Mouse (Mus musculus) large intestine, adult 2 months (tissue): ENCODE measurements around the gene Prr5. TPM values are rescaled to one million over a fixed set of nuclear protein-coding genes. Genes with fewer than 3 reads are reported as not detected.

ENCODE experiments used
- DNase-seq: peaks from one replicate; pipeline ENCODE4 v3.0.0-alpha.2; 2012; ENCODE audit warnings: low read depth, low spot score
- WGBS: fragments of 180-500 bp; shearing (Covaris S2); methylation state at CpG from one replicate; pipeline ENCODE4 v1.1.7; 2018; 5-methylcytosine and 5-hydroxymethylcytosine counted together
- polyA plus RNA-seq: library from polyadenylated mRNA; depleted of rRNA; stranded (reverse); fragments of >200 nt; gene quantifications from 2 replicates; pipeline ENCODE4 v1.2.3, GENCODE M21; 2012

Gene Prr5
- polyA plus RNA-seq, 1 experiment, result 52.4 TPM

DNA sequence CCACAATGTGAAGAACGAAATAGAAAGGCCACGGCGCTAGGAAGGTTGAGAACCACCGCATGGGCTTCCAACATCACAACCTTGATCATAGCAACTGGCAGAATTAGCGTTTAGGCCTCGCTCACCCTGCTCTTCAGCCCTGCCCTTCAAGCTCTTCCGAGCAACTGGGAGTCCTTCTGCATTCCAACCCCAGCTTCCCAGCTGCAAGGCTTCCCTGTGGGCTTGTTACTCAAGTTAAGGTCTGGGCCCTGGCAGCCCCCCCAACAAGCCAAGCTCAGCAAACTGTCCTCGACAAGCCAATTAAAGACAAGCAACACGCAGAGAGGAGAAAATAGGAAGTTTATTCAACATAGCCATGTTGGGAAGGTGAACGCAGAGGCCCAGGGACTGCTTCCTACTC, 14.4 kb upstream of the Prr5 start:
- 63% methylated on average over 10 of the region's 10 CpGs for WGBS

GRCm38 (mm10) chr15:84656689-84657088, 12.7 kb upstream of the Prr5 start:
- no peak for DNase-seq
- 86% methylated on average over 3 of the region's 3 CpGs for WGBS

More for the DNA sequence above, 14.4 kb upstream of the Prr5 start:
- DNase-seq, result no peak

- no peak for DNase-seq
- WGBS, result 57% methylated on average over 9 of the region's 9 CpGs
Measured at GRCm38 (mm10) chr15:84657384-84658064, 11.9 kb upstream of the Prr5 start.

DNA sequence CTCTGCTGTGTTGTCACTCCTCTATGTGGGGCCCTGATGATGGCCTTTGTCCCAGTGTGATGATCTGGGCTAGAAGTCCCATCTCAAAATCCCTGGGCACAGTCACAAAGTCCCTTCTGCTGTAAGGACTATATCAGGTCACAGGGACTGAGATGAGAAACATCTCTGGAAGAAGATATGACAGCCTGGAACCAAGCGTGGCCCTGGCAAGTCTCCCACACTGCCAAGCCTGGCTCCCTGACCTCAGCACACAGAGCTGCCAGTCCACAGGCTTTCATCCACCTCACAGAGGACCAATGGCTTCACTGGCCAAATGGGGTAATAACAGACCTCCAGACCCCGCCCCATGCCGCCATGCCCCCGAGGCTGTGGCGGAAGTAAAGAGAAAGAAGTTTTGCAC, 10.8 kb upstream of the Prr5 start:
- no peak for DNase-seq
- WGBS, result 73% methylated on average over 5 of the region's 5 CpGs

DNA sequence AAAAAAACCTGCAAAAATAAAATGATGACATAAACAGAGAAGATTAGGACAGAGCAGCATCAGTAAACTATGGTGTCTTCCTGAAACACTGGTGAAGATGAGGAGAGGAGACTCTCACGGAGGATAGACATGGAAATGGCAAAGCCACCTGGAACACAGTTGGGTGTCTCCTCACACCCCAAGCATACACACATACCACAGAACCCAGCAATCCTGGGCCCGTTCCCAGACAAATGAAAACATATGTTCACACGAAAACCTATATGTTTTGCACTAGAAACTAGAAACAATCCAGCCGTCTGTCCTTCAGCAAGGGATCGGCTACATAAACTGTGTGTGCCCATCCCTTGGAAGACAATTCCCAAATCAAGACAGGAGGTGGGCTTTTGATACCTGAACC, 9.6 kb upstream of the Prr5 start:
- 85% methylated on average over 5 of the region's 5 CpGs for WGBS
- DNase-seq, result no peak

DNA sequence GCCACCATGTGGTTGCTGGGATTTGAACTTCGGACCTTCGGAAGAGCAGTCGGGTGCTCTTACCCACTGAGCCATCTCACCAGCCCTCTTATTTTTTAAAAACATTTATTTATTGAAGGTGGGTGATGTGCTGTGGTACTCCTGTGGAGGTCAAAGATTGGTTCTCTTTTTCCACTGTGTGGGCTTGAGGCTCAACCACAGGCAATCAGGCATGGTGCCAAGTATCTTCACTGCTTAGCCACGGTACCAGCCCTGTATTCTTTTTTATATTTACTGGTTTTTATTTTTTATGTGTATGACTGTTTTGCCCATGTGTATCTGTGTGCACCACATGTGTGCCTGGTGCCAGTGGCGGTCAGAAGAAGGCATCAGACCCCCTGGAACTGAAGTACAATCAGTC, 8.1 kb upstream of the Prr5 start:
- DNase-seq, result no peak
- 78% methylated on average over 5 of the region's 5 CpGs for WGBS

GRCm38 (mm10) chr15:84662952-84663684, 6.3 kb upstream of the Prr5 start:
- WGBS, result 2% methylated on average over 48 of the region's 56 CpGs
- no peak for DNase-seq

DNA sequence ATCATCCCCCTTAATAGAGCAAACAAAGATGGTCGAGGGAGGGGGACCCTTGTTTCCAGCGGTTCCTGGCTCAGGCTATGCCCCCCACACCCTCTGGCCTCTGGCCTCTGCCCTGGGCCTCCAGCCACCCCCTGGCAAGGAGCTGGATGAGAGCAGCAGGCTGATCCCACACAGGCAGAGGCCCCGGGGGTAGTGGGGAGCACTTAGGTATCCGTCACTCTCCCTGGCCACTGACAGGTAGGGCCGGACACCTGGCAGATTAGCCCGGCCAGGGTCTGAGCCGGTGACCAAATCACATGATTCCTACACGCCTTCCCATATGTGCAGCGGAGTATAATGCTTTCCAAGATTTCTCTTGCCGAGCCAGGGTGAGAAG, 5.7 kb upstream of the Prr5 start:
- 69% methylated on average over 10 of the region's 10 CpGs for WGBS
- no peak for DNase-seq

- DNase-seq, result no peak
- WGBS, result 68% methylated on average over 16 of the region's 16 CpGs
Measured at GRCm38 (mm10) chr15:84664542-84665460, 4.6 kb upstream of the Prr5 start.

DNA sequence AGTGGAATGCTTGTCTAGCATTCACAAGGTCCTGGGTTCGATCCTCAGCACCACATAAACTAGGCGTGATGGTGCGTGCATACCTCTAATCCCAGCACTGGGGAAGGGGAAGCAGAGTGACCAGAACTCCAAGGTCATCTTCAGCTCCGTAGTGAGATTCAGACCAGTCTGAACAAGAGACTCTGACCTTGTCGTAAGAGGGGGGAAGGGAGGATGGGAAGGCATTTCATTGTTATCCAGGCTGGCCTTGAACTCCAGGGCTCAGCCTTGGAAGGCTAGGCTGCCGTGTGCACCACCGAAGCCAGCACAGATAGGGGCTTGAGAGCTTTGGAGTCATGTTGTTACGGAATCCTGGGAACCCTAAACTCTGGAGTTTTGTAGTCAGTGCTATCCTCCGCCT, 3.8 kb upstream of the Prr5 start:
- no peak for DNase-seq
- WGBS, result 70% methylated on average over 9 of the region's 9 CpGs

- WGBS, result 58% methylated on average over 4 of the region's 4 CpGs
- no peak for DNase-seq
Measured at GRCm38 (mm10) chr15:84666065-84666464, 3.4 kb upstream of the Prr5 start.

GRCm38 (mm10) chr15:84667601-84668000, 1.8 kb upstream of the Prr5 start:
- WGBS, result 68% methylated on average over 6 of the region's 6 CpGs
- DNase-seq, result no peak

DNA sequence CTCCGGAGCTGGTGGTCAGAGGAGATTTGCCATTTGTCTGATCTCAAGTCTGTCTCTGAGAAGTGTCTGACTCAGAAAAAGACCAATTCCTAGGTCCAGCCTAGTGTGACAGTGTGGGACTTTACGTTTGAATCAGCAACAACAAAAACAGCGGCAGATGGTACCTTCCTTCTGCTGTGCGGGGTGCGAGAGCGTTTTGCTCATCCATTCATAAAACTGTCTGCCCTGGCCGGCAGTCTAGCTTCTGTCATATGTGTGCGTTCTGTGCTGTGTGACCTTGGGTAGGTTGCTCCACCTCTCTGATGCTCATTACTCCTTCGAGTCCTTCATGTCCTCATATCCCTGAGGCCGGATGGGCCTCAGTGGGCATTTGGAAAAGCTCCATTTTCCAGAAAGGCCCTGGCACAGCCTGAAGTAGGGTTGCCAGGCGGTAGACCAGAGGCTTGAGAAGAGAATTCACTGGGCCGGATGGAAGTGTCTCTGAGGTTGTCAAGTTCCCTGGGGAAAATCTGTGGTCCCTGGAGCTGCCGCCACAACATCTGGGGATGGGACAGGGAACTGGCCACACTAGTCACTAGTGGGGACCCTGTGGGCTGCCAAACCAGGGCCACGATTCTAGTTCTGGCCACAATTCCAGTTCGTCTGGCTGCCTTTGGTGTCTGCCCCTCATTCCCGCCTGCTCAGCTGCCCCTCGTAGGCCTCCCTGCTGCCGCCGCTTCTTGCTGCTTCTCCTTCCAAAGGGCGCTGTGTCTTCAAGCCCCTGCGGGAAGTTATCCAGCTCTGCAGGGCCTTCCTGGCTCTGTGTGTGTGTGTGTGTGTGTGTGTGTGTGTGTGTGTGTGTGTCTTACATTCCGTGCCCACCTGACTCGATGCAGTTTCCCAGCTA, 594 bp downstream of the Prr5 start:
- WGBS, result 89% methylated on average over 23 of the region's 23 CpGs

GRCm38 (mm10) chr15:84670657-84671055, 1.2 kb downstream of the Prr5 start:
- DNase-seq, result no peak
- WGBS, result 86% methylated on average over 4 of the region's 4 CpGs

More for the DNA sequence above, 594 bp downstream of the Prr5 start:
- DNase-seq, result no peak

GRCm38 (mm10) chr15:84671401-84672307, 2.2 kb downstream of the Prr5 start:
- DNase-seq, result no peak
- 50% methylated on average over 9 of the region's 9 CpGs for WGBS

DNA sequence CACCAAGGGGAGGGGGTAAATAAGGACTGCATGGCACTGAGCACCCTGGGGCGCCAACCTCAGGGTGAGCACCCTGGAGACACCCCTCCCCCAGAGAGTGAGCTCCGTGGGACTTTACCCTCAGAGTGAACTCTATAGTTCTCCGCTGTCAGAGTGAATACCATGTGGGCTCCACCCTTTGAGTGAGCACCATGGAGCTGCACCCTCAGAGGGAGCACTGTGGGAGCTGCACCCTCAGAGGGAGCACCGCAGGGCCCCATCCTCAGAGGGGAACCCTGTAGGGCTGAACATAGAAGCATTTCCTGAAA, 2.8 kb downstream of the Prr5 start:
- 46% methylated on average over 4 of the region's 4 CpGs for WGBS

GRCm38 (mm10) chr15:84672616-84673015, 3.2 kb downstream of the Prr5 start:
- no peak for DNase-seq
- 46% methylated on average over 3 of the region's 3 CpGs for WGBS

More for the DNA sequence above, 2.8 kb downstream of the Prr5 start:
- DNase-seq, result no peak

GRCm38 (mm10) chr15:84674329-84675067, 5.1 kb downstream of the Prr5 start:
- 41% methylated on average over 11 of the region's 11 CpGs for WGBS
- no peak for DNase-seq
